Comparison of ENCODE assay signal across 10 mouse cellular contexts in the genomic region with DNA sequence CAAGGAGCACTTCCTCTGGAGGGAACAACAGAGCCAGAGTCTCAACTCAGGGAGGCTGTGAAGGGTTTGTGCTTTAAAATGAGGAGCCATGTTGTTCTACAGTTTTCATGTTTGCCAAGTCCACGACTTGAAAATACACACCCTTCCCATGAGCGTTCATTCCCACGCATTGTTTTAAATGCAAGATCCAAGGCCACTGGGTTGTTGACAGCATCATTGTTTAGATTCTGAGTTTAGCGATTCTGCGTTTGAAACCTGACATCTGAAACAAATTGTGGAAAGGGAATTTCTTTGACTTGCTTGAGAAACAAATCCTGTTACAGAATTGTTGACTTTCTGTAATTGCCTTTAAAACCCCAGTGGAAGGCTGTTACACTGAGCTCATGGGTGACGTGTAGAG.
DNase-seq lines count a peak whose midpoint lies in the region; ATAC-seq lines count a peak whose summit lies in the region.
"Had no signal": no experiment of that assay in that cellular context is flagged by ENCODE, and none has a peak within 500 bp of the region (broad histone marks: within the 10 kb centered on the region; RNA-seq: fewer than 3 reads in every experiment).

No protein-coding gene starts in this region.

- no peak for ATAC-seq in neural tube, embryonic 11.5 days (ENCODE audit: insufficient read depth, low FRiP score, low TSS enrichment)
- no peak for ATAC-seq in limb, embryonic 15.5 days (ENCODE audit: insufficient number of reproducible peaks, low FRiP score, low TSS enrichment, low read depth)

- no peaks in the 10 kb centered on the region for H3K9me3 ChIP-seq in neural tube, embryonic 11.5 days (ENCODE audit: control insufficient read depth, low read length)
- no peaks in the 10 kb centered on the region for H3K9me3 ChIP-seq in limb, embryonic 15.5 days

- H3K27ac ChIP-seq in neural tube, embryonic 11.5 days (ENCODE audit: low read depth, low read length): peak overlapping the region; percentile 94
- peak overlapping the region; percentile 88 for H3K27ac ChIP-seq in limb, embryonic 15.5 days

- no peak overlapping the region for H3K9ac ChIP-seq in neural tube, embryonic 11.5 days (ENCODE audit: low read length)
- no peak overlapping the region for H3K9ac ChIP-seq in limb, embryonic 15.5 days

- no peak overlapping the region for H3K4me2 ChIP-seq in neural tube, embryonic 11.5 days (ENCODE audit: low read depth)
- H3K4me2 ChIP-seq in limb, embryonic 15.5 days: peak overlapping the region; percentile 35; the same call in 1 of the 2 replicates

- no peaks in the 10 kb centered on the region for H3K27me3 ChIP-seq in neural tube, embryonic 11.5 days (ENCODE audit: control insufficient read depth, insufficient read depth, low read length)
- no peaks in the 10 kb centered on the region for H3K27me3 ChIP-seq in limb, embryonic 15.5 days

- peak; percentile 19 for DNase-seq in embryo, embryonic 10.5 days (ENCODE audit: low spot score)
- DNase-seq in embryo, embryonic 9.5 days (ENCODE audit: extremely low spot score): no peak
- DNase-seq in neural tube, embryonic 11.5 days (ENCODE audit: low spot score): no peak
- no peak for DNase-seq in neural tube, embryonic 10.5 days (ENCODE audit: extremely low spot score, low spot score)
- DNase-seq in adrenal gland, postnatal 25 days: no peak
- no peak for DNase-seq in spleen, postnatal 14 days (ENCODE audit: low spot score in 2 of 2)
- DNase-seq in cerebellum, adult 8-10 months: no peak
- DNase-seq: kidney, adult 11 months; right cerebral cortex, postnatal 25 days had no signal

- H3K4me3 ChIP-seq in neural tube, embryonic 11.5 days (ENCODE audit: low read depth, low read length): no peak overlapping the region
- no peak overlapping the region for H3K4me3 ChIP-seq in limb, embryonic 15.5 days

- no peaks in the 10 kb centered on the region for H3K36me3 ChIP-seq in neural tube, embryonic 11.5 days (ENCODE audit: control insufficient read depth, insufficient read depth, low read length)
- no peaks in the 10 kb centered on the region for H3K36me3 ChIP-seq in limb, embryonic 15.5 days

- 65% methylated on average over 6 of the region's 6 CpGs for WGBS in neural tube, embryonic 11.5 days
- 52% methylated on average over 6 of the region's 6 CpGs for WGBS in limb, embryonic 15.5 days

- H3K4me1 ChIP-seq in neural tube, embryonic 11.5 days (ENCODE audit: control insufficient read depth, insufficient read depth, low read length): peaks cover 19% of the 10 kb centered on the region
- peaks cover 28% of the 10 kb centered on the region for H3K4me1 ChIP-seq in limb, embryonic 15.5 days
